Mouse (Mus musculus): Measurements from ENCODE around the gene Flot2. TPM values are rescaled to one million over a fixed set of nuclear protein-coding genes. Genes with fewer than 3 reads are reported as not detected.
A peak's percentile ranks its signal among the peaks of the same experiment; 100 is the strongest.

The Flot2 gene
- polyA plus RNA-seq, 1 experiment from 2014 or later, result 112 TPM

- Histone ChIP-seq H3K27ac (ENCODE audit: low read length) (no peak overlapping the region), H3K9me3 (replicated peaks; ENCODE audit: control insufficient read depth, low read length) (no peaks in the 10 kb centered on the region), H3K9ac (ENCODE audit: low read length) (no peak overlapping the region), H3K27me3 (ENCODE audit: control insufficient read depth, insufficient read depth, low read length) (no peaks in the 10 kb centered on the region), H3K4me3 (ENCODE audit: low read length) (no peak overlapping the region), H3K4me2 (ENCODE audit: low read depth, low read length) (no peak overlapping the region), H3K4me1 (ENCODE audit: control insufficient read depth, insufficient read depth, low read length) (no peaks in the 10 kb centered on the region), H3K36me3 (ENCODE audit: control insufficient read depth, insufficient read depth) (peaks cover 28% of the 10 kb centered on the region)
- ATAC-seq (replicated peaks; ENCODE audit: extremely low read depth, insufficient read depth, low FRiP score), result no peak
- WGBS, result 81% methylated on average over 5 of the region's 5 CpGs
Measured at GRCm38 (mm10) chr11:78071938-78072337, 34.2 kb downstream of the Flot2 start.

DNA sequence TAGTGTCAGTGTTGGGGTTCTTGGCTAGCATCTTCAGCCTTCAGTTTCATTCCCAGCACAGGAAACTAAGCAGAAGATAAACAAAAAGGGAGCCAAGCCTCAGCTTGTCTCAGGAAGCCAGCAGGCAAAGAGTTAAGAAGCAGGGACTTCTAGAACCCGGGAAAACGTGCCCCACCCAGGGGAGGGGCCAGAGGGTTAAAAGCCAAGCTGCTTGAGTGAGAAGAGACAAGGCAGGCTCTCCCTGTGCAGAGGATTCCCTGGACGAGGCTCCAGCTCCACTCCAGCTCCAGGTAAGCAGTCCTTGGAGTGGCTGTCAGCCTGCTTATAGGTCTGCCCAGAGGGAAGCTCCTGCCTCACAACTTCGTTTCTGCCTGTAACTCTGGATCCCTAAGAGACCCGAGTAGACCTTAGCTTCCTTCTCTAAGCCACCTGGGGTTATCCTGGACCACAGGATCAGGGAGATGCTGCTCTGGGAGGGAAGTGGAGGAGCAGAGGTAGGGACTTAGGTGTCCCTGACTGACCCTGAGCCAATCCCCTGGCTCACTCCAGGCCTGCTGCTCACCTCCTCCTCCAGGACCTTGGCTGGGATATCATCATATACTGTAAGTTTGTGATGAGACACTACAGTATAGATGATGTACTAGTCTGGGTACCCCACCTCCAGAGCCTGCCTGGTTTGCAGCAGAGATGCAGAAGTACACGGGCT, 34.8 kb downstream of the Flot2 start:
- Histone ChIP-seq H3K9me3 (replicated peaks; ENCODE audit: control insufficient read depth, low read length) (no peaks in the 10 kb centered on the region), H3K27me3 (ENCODE audit: control insufficient read depth, insufficient read depth, low read length) (no peaks in the 10 kb centered on the region), H3K4me3 (ENCODE audit: low read length) (no peak overlapping the region), H3K27ac (ENCODE audit: low read length) (no peak overlapping the region), H3K36me3 (ENCODE audit: control insufficient read depth, insufficient read depth) (peaks cover 31% of the 10 kb centered on the region), H3K4me2 (ENCODE audit: low read depth, low read length) (no peak overlapping the region), H3K9ac (ENCODE audit: low read length) (no peak overlapping the region), H3K4me1 (ENCODE audit: control insufficient read depth, insufficient read depth, low read length) (no peaks in the 10 kb centered on the region)
- ATAC-seq (replicated peaks; ENCODE audit: extremely low read depth, insufficient read depth, low FRiP score), result no peak
- WGBS, result 16% methylated on average over 6 of the region's 6 CpGs

DNA sequence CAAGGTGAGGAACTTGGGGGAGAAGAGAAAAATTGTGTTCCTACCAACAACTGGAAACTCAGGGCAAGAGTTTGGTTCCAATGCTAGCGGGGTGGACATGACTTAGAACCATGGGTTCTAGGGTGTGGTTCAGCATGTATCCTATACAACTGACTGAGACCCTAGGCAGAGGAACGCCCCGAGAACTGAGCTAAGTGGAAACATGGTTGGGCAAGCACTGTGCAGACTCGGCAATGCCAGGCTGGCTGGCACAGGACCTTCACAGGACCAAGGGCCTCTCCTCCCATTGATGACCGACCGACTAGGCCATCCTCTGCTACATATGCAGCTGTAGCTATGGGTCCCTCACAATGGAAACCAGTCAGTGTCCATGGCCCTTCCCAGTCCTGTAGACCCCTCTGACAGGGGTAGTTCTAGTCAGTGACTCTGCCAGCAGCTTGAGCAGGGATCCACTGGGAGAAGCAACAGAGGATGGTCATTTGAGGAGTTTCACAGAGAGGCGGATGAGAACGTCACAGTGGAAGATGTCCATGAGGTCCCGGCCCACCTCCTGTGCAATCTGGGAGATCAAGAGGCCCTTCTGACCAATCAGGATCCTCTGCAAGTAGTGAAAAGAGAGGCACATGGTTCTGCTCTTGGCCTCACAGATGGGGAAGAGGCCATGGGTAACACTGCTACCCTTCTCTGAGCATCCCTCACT, 36.0 kb downstream of the Flot2 start:
- H3K27ac ChIP-seq (ENCODE audit: low read length), result no peak overlapping the region
- 93% methylated on average over 9 of the region's 9 CpGs for WGBS
- no peaks in the 10 kb centered on the region for H3K27me3 ChIP-seq (ENCODE audit: control insufficient read depth, insufficient read depth, low read length)
- no peak for ATAC-seq (replicated peaks; ENCODE audit: extremely low read depth, insufficient read depth, low FRiP score)
- H3K4me2 ChIP-seq (ENCODE audit: low read depth, low read length), result no peak overlapping the region
- H3K9ac ChIP-seq (ENCODE audit: low read length), result no peak overlapping the region
- peaks cover 35% of the 10 kb centered on the region for H3K36me3 ChIP-seq (ENCODE audit: control insufficient read depth, insufficient read depth)
- no peaks in the 10 kb centered on the region for H3K4me1 ChIP-seq (ENCODE audit: control insufficient read depth, insufficient read depth, low read length)
- no peaks in the 10 kb centered on the region for H3K9me3 ChIP-seq (replicated peaks; ENCODE audit: control insufficient read depth, low read length)
- no peak overlapping the region for H3K4me3 ChIP-seq (ENCODE audit: low read length)

DNA sequence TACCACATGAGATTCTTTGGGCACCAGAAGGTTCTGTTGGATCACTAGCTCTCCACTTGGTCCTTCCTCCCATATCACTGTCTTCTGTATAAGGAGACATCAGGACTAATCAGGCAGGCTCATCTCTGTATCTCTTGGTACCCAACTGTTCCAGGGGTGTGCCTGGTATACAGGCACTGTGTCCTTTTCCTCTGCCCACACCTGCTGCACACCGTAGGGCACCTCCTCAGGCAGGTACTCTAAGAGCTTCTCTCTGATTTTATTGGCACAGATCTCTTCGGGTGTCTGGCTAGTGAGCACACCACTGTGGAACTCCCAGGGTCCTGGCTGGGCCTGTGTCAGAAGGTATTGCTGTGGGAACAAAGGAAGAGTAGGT, 36.5 kb downstream of the Flot2 start:
- peaks cover 35% of the 10 kb centered on the region for H3K36me3 ChIP-seq (ENCODE audit: control insufficient read depth, insufficient read depth)

DNA sequence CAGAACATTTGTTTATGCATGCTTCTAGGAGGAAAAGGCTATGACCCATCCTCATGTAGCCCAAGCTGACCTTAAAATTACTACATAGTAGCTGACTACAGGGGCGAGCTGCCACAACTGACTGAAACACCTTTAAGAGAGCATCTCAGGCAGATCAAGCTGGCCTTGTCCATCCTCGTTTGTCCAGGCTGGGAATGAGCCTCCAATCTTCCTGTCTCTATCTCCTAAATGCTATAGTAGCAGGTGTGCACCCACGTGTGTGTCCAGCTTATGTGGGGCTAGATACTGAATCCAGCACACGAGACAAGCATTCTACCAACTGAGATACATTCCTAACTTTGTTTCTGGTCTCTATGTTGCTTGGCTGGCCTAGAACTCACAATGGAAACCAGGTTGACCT, 36.9 kb downstream of the Flot2 start:
- H3K9ac ChIP-seq (ENCODE audit: low read length), result no peak overlapping the region
- no peak overlapping the region for H3K27ac ChIP-seq (ENCODE audit: low read length)
- no peaks in the 10 kb centered on the region for H3K9me3 ChIP-seq (replicated peaks; ENCODE audit: control insufficient read depth, low read length)
- H3K4me1 ChIP-seq (ENCODE audit: control insufficient read depth, insufficient read depth, low read length), result peaks cover 8% of the 10 kb centered on the region
- 81% methylated on average over 4 of the region's 4 CpGs for WGBS
- H3K4me3 ChIP-seq (ENCODE audit: low read length), result no peak overlapping the region
- H3K4me2 ChIP-seq (ENCODE audit: low read depth, low read length), result no peak overlapping the region
- peaks cover 35% of the 10 kb centered on the region for H3K36me3 ChIP-seq (ENCODE audit: control insufficient read depth, insufficient read depth)
- no peaks in the 10 kb centered on the region for H3K27me3 ChIP-seq (ENCODE audit: control insufficient read depth, insufficient read depth, low read length)
- no peak for ATAC-seq (replicated peaks; ENCODE audit: extremely low read depth, insufficient read depth, low FRiP score)

More for the DNA sequence above, 36.5 kb downstream of the Flot2 start:
- Histone ChIP-seq H3K9ac (ENCODE audit: low read length) (no peak overlapping the region), H3K27me3 (ENCODE audit: control insufficient read depth, insufficient read depth, low read length) (no peaks in the 10 kb centered on the region), H3K4me2 (ENCODE audit: low read depth, low read length) (no peak overlapping the region), H3K4me3 (ENCODE audit: low read length) (no peak overlapping the region), H3K27ac (ENCODE audit: low read length) (no peak overlapping the region), H3K9me3 (replicated peaks; ENCODE audit: control insufficient read depth, low read length) (no peaks in the 10 kb centered on the region), H3K4me1 (ENCODE audit: control insufficient read depth, insufficient read depth, low read length) (peaks cover 4% of the 10 kb centered on the region)
- 81% methylated on average over 2 of the region's 2 CpGs for WGBS
- ATAC-seq (replicated peaks; ENCODE audit: extremely low read depth, insufficient read depth, low FRiP score), result no peak

DNA sequence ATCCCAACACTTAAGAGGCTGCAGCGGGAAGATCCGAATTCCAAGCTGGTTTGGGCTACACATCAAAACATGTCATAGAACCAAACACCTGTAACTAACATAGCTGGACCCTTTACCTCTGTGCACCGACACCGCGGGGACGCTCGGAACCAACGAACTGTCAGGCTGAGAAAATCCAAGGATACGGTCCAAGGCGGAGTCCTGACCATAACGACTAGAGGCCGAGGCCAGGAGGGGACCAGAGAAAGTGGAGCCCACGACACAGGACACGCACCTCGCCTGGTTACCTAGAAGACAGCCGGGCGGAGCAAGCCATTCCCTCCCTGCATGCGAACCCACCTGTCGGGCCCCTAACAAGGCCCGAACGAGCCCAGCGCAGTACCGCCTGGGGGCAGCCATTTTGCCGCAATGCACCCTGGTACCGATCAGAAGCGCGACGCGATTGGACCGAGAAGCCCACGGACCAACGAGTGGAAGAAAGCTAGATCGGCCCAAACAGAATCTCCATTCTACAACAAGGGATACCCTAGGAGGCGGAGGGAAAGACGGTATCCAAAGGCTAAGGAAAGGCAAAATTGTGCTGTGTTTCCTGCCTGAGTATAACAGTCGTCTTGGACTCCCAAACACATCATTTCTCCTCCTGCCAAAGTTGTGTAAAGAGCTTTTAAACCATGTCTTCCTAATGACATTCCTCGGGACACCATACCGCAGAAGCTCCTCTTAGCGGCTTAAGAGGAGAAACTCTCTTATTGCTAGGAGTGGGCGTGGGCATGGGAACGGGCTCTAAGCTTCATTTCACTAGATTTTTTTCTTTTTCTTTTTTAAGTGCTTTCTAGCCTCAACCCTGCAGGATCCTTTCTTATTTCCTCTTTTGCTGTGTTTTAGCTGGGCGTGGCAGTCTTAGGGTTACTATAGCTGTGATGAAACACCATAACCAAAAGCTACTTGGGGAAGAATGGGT, 42.5 kb downstream of the Flot2 start, which contains the start of gene Eral1:
TSS of gene Eral1 (minus strand) at position 423 of the 961 bp plus-strand sequence.
- peak within 1 kb of the TSS; percentile 81 for H3K4me2 ChIP-seq (ENCODE audit: low read depth, low read length)
- peak; percentile 91 for ATAC-seq (replicated peaks; ENCODE audit: extremely low read depth, insufficient read depth, low FRiP score)
- 2% methylated on average over 42 of the region's 42 CpGs for WGBS
- peak within 1 kb of the TSS; percentile 79 for H3K27ac ChIP-seq (ENCODE audit: low read length)
- peaks cover 19% of the 10 kb centered on the region for H3K36me3 ChIP-seq (ENCODE audit: control insufficient read depth, insufficient read depth)
- H3K9ac ChIP-seq (ENCODE audit: low read length), result peak within 1 kb of the TSS; percentile 91
- no peaks in the 10 kb centered on the region for H3K27me3 ChIP-seq (ENCODE audit: control insufficient read depth, insufficient read depth, low read length)
- peaks cover 13% of the 10 kb centered on the region for H3K4me1 ChIP-seq (ENCODE audit: control insufficient read depth, insufficient read depth, low read length)
- H3K4me3 ChIP-seq (ENCODE audit: low read length), result peak within 1 kb of the TSS; percentile 89
- H3K9me3 ChIP-seq (replicated peaks; ENCODE audit: control insufficient read depth, low read length), result no peaks in the 10 kb centered on the region

- Histone ChIP-seq H3K4me2 (ENCODE audit: low read depth, low read length) (no peak overlapping the region), H3K9me3 (replicated peaks; ENCODE audit: control insufficient read depth, low read length) (no peaks in the 10 kb centered on the region), H3K9ac (ENCODE audit: low read length) (no peak overlapping the region), H3K36me3 (ENCODE audit: control insufficient read depth, insufficient read depth) (no peaks in the 10 kb centered on the region), H3K27me3 (ENCODE audit: control insufficient read depth, insufficient read depth, low read length) (no peaks in the 10 kb centered on the region), H3K4me1 (ENCODE audit: control insufficient read depth, insufficient read depth, low read length) (peaks cover 13% of the 10 kb centered on the region), H3K4me3 (ENCODE audit: low read length) (no peak overlapping the region), H3K27ac (ENCODE audit: low read length) (no peak overlapping the region)
- 8% methylated on average over 1 of the region's 1 CpGs for WGBS
- 0 out of 2 replicates have a peak, but pooled peaks have one; percentile 46 for ATAC-seq (replicated peaks; ENCODE audit: extremely low read depth, insufficient read depth, low FRiP score)
Measured at GRCm38 (mm10) chr11:78083595-78083994, 45.9 kb downstream of the Flot2 start.

- 76% methylated on average over 4 of the region's 4 CpGs for WGBS
- no peak overlapping the region for H3K4me2 ChIP-seq (ENCODE audit: low read depth, low read length)
- H3K27ac ChIP-seq (ENCODE audit: low read length), result no peak overlapping the region; the same call in 1 of the 2 replicates
Measured at GRCm38 (mm10) chr11:78086925-78087479, 49.3 kb downstream of the Flot2 start.

More at GRCm38 (mm10) chr11:78086925-78087479, 49.3 kb downstream of the Flot2 start:
- no peaks in the 10 kb centered on the region for H3K27me3 ChIP-seq (ENCODE audit: control insufficient read depth, insufficient read depth, low read length)
- no peak overlapping the region for H3K4me3 ChIP-seq (ENCODE audit: low read length)
- no peaks in the 10 kb centered on the region; the same call in 1 of the 2 replicates for H3K4me1 ChIP-seq (ENCODE audit: control insufficient read depth, insufficient read depth, low read length)
- H3K9me3 ChIP-seq (replicated peaks; ENCODE audit: control insufficient read depth, low read length), result no peaks in the 10 kb centered on the region
- no peak overlapping the region for H3K9ac ChIP-seq (ENCODE audit: low read length)
- no peaks in the 10 kb centered on the region for H3K36me3 ChIP-seq (ENCODE audit: control insufficient read depth, insufficient read depth)
- no peak for ATAC-seq (replicated peaks; ENCODE audit: extremely low read depth, insufficient read depth, low FRiP score)

All from heart, embryonic 16.5 days (tissue).